Mouse (Mus musculus) frontal cortex, adult 2 months (tissue): ENCODE measurements at regions not wholly inside any gene's neighbourhood (a gene's known extent, or its start where the extent isn't known, plus 50 kb on each side); places are given as distances from the start of the nearest gene placed in this dataset.

Experiments used
- DNase-seq, 2 experiments: peaks; one replicate each; pipeline ENCODE4 v3.0.0; 2022; ENCODE audit warnings: low spot score in 1 of 2; ENCODE audit errors: extremely low spot score in 1 of 2

GRCm38 (mm10) chr3:81482742-81483141 lies 446.5 kb downstream of the Pdgfc start:
- no peak for DNase-seq

- DNase-seq: no peak
These were observed 447.1 kb downstream of the Pdgfc start for GRCm38 (mm10) chr3:81483363-81483762.

- no peak for DNase-seq
These were observed 427.1 kb upstream of the Ctso start for GRCm38 (mm10) chr3:81505316-81505715.

- no peak for DNase-seq
These were observed 423.8 kb upstream of the Ctso start for GRCm38 (mm10) chr3:81508611-81509010.

- DNase-seq: no peak
These were observed 410.6 kb upstream of the Ctso start for GRCm38 (mm10) chr3:81521804-81522203.

GRCm38 (mm10) chr3:81530872-81531271 lies 401.5 kb upstream of the Ctso start:
- DNase-seq: no peak

- no peak for DNase-seq
These were observed 396.8 kb upstream of the Ctso start for GRCm38 (mm10) chr3:81535448-81536205.

- DNase-seq: no peak
These were observed 377.6 kb upstream of the Ctso start for GRCm38 (mm10) chr3:81554773-81555172.

- DNase-seq: no peak
These were observed 369.7 kb upstream of the Ctso start for GRCm38 (mm10) chr3:81562610-81563258.

GRCm38 (mm10) chr3:81563858-81564756 lies 368.3 kb upstream of the Ctso start:
- no peak for DNase-seq

- no peak for DNase-seq
These were observed 367.7 kb upstream of the Ctso start for GRCm38 (mm10) chr3:81564757-81565063.

- DNase-seq: no peak
These were observed 348.9 kb upstream of the Ctso start for GRCm38 (mm10) chr3:81583387-81584027.

GRCm38 (mm10) chr3:81589109-81589508 lies 343.3 kb upstream of the Ctso start:
- DNase-seq: peak; percentile 45 to 63

- DNase-seq: no peak
These were observed 303.2 kb upstream of the Ctso start for GRCm38 (mm10) chr3:81629157-81629556.

- no peak for DNase-seq
These were observed 273.9 kb upstream of the Ctso start for GRCm38 (mm10) chr3:81658490-81658889.

- DNase-seq: peak in 1 of 2 experiments; percentile 25
These were observed 270.8 kb upstream of the Ctso start for GRCm38 (mm10) chr3:81661620-81662019.

- no peak for DNase-seq
These were observed 266.1 kb upstream of the Ctso start for GRCm38 (mm10) chr3:81666262-81666661.

GRCm38 (mm10) chr3:81676570-81676969 lies 255.8 kb upstream of the Ctso start:
- DNase-seq: peak in 1 of 2 experiments; percentile 40

- peak; percentile 17 to 41 for DNase-seq
These were observed 230.3 kb upstream of the Ctso start for GRCm38 (mm10) chr3:81701974-81702697.

- DNase-seq: peak in 1 of 2 experiments; percentile 23
These were observed 213.5 kb upstream of the Ctso start for GRCm38 (mm10) chr3:81718911-81719310.
